Mouse (Mus musculus) heart, adult 2 months (tissue): ENCODE measurements around the gene Olfr145.

Experiments
- CTCF ChIP-seq: fragments of 200-600 bp; IDR thresholded peaks from 2 replicates; pipeline ENCODE4 v1.8.1; 2022; ENCODE audit warnings: antibody characterized with exemption, mild to moderate bottlenecking, moderate library complexity
- POLR2A ChIP-seq: fragments of 200-500 bp; IDR thresholded peaks from 2 replicates; pipeline ENCODE4 v1.6.1; 2011; ENCODE audit warnings: mild to moderate bottlenecking, low read depth, low read length, control low read depth; ENCODE audit not compliant: insufficient read depth

- no peak for TF ChIP-seq CTCF
- TF ChIP-seq POLR2A, result no peak
These were observed 47.3 kb upstream of the Olfr145 start for GRCm38 (mm10) chr9:37849267-37849666.
